In genomic region chrX:111895084-111895779, GRCm38 (mm10) we compare ENCODE assay signal across 10 mouse cellular contexts. TPM values are rescaled to one million over a fixed set of nuclear protein-coding genes. Genes with fewer than 3 reads are reported as not detected.
DNase-seq lines count a peak whose midpoint lies in the region; ATAC-seq and TF ChIP-seq lines count a peak whose summit lies in the region.
"Had no signal": no experiment of that assay in that cellular context is flagged by ENCODE, and none has a peak within 500 bp of the region (broad histone marks: within the 10 kb centered on the region; RNA-seq: fewer than 3 reads in every experiment).

No protein-coding gene starts in this region.

- H3K4me1 ChIP-seq in cerebellum, adult 2 months (ENCODE audit: control insufficient read depth, insufficient read depth, low read length): no peaks in the 10 kb centered on the region
- no peaks in the 10 kb centered on the region for H3K4me1 ChIP-seq in stomach, embryonic 14.5 days (ENCODE audit: control insufficient read depth, insufficient read depth, low read length)

- H3K36me3 ChIP-seq in stomach, embryonic 14.5 days (ENCODE audit: control insufficient read depth, insufficient read depth, low read length): no peaks in the 10 kb centered on the region

- no peak overlapping the region for H3K9ac ChIP-seq in stomach, embryonic 14.5 days (replicated peaks; ENCODE audit: low read depth, low read length)

- peak overlapping the region; percentile 26 for H3K4me3 ChIP-seq in cerebellum, adult 2 months (replicated peaks; ENCODE audit: insufficient read depth, low read depth, low read length)
- peak overlapping the region; percentile 33 for H3K4me3 ChIP-seq in stomach, embryonic 14.5 days (ENCODE audit: low read depth, low read length)

- no peak for TF ChIP-seq CTCF in cerebellum, adult 2 months (IDR thresholded peaks at IDR 0.05; ENCODE audit: borderline replicate concordance, insufficient read depth, low read depth, low read length)

- no peak; the same call in 1 of the 2 replicates for ATAC-seq in stomach, embryonic 14.5 days (ENCODE audit: insufficient number of reproducible peaks, insufficient read depth, low FRiP score, low read depth)

- WGBS in cerebellum, adult 2 months: 20% methylated on average over 69 of the region's 70 CpGs
- 32% methylated on average over 53 of the region's 70 CpGs for WGBS in stomach, embryonic 14.5 days

- H3K27ac ChIP-seq in cerebellum, adult 2 months (ENCODE audit: insufficient read depth, low read length): no peak overlapping the region
- H3K27ac ChIP-seq in stomach, embryonic 14.5 days (ENCODE audit: low read length): no peak overlapping the region

- H3K27me3 ChIP-seq in cerebellum, adult 2 months (ENCODE audit: control insufficient read depth, insufficient read depth, low read length): no peaks in the 10 kb centered on the region; the same call in 1 of the 2 replicates
- no peaks in the 10 kb centered on the region for H3K27me3 ChIP-seq in stomach, embryonic 14.5 days (ENCODE audit: control insufficient read depth, insufficient read depth, low read length)

- peak in 1 of 2 experiments; percentile 0 for DNase-seq in cerebellum, adult 2 months
- DNase-seq in cerebellum, postnatal 4 days (ENCODE audit: low spot score in 2 of 2): no peak
- DNase-seq in ovary, postnatal 36 days (ENCODE audit: low spot score): peak; percentile 5
- DNase-seq in ovary, postnatal 10 days (ENCODE audit: low spot score): no peak
- peak; percentile 4 for DNase-seq in liver
- DNase-seq in gastrocnemius, postnatal 10 days: no peak
- no peak for DNase-seq in Muller cell, postnatal 12 days (ENCODE audit: inconsistent ontology term)

- H3K4me2 ChIP-seq in stomach, embryonic 14.5 days (replicated peaks; ENCODE audit: low read depth, low read length): peak overlapping the region; percentile 62

- no peaks in the 10 kb centered on the region for H3K9me3 ChIP-seq in stomach, embryonic 14.5 days (ENCODE audit: control insufficient read depth, low read depth, low read length)

- no peak for TF ChIP-seq POLR2A in cerebellum, adult 2 months (IDR thresholded peaks at IDR 0.05; ENCODE audit: borderline replicate concordance, insufficient read depth, low read length)

RNA-seq across cellular contexts. Expression of gene Gm45194, which starts 4.0 kb away (rescaled TPM):
- polyA plus RNA-seq in cerebellum, adult 2 months (2012; rRNA removed): 0.08 TPM in 1 of 2 replicates, not detected in the other
- 0.67 and 0.86 TPM in 2 replicates for polyA plus RNA-seq in stomach, embryonic 14.5 days (2014; fragmentation: Nextera tagmentation; extraction: Ambion mirVana)
- total RNA-seq in gastrocnemius, postnatal 10 days (2021): 1 to 10 TPM; 1.4 TPM
- polyA plus RNA-seq: C2C12; small intestine, adult 2 months had no signal

Comparison
In these comparisons a context has a peak if more than half of its experiments do, and no peak if none do; other contexts are left out.
1. DNase-seq: peak in ovary, postnatal 36 days (single experiment) and liver (single experiment); none in cerebellum, postnatal 4 days (0 of 2), ovary, postnatal 10 days (single experiment), gastrocnemius, postnatal 10 days (single experiment) and Muller cell, postnatal 12 days (single experiment).